Mouse (Mus musculus): Measurements from ENCODE around the gene Gpr150. TPM values are rescaled to one million over a fixed set of nuclear protein-coding genes. Genes with fewer than 3 reads are reported as not detected.

Gpr150 gene
- total RNA-seq, 2 experiments from 2014 or later = 2.9 to 3.3 TPM

- peak in 1 of 2 experiments; percentile 12 for DNase-seq (ENCODE audit: low spot score in 2 of 2)
Measured at GRCm38 (mm10) chr13:76017465-76017864, 39.3 kb downstream of the Gpr150 start.

- no peak for DNase-seq (ENCODE audit: low spot score in 2 of 2)
Measured at GRCm38 (mm10) chr13:76014511-76014910, 42.3 kb downstream of the Gpr150 start.

Other genes with a start within 250 kb of the Gpr150 start
- gene Glrx, start 217.1 kb downstream of the Gpr150 start, total RNA-seq (2021) = 10 to 100 TPM; 66.8 to 70.1 TPM
- gene Rhobtb3, start 113.1 kb downstream of the Gpr150 start, total RNA-seq (2021) = 10 to 100 TPM; 21.3 to 22.6 TPM
- under 1 TPM in 1 of 2 experiments, not detected in 1; 0.60 TPM for gene Spata9, start 89.8 kb downstream of the Gpr150 start, total RNA-seq (2021)
- 10 to 100 TPM; 13.7 to 16.1 TPM for gene Rfesd, start 38.3 kb downstream of the Gpr150 start, total RNA-seq (2021)
- gene Arsk, start 41.7 kb upstream of the Gpr150 start, total RNA-seq (2021) = 1 to 10 TPM; 4.8 to 7.6 TPM
- gene Ttc37, start 41.7 kb upstream of the Gpr150 start, total RNA-seq (2021) = 10 to 100 TPM; 19.1 TPM
- under 1 TPM in 1 of 2 experiments, not detected in 1; 0.23 TPM for gene Fam81b, start 248.1 kb upstream of the Gpr150 start, total RNA-seq (2021)

Data from layer of hippocampus, postnatal 14 days (tissue).